Mouse (Mus musculus) MEL (cell line): ENCODE measurements around the gene Vwce.

ENCODE experiments used
- MAZ ChIP-seq: IDR thresholded peaks from 2 replicates; pipeline ENCODE4 v1.6.1; 2012; ENCODE audit warnings: low read depth, mild to moderate bottlenecking, inconsistent platforms, low read length, improper control_type of control experiment
- POLR2A ChIP-seq, 2 experiments: IDR thresholded peaks; 2 replicates each; pipeline ENCODE4 v1.6.1; 2011 to 2012; ENCODE audit warnings: low read length in 2 of 2, mild to moderate bottlenecking in 2 of 2, control low read depth in 1 of 2, improper control_type of control experiment in 1 of 2, low read depth in 1 of 2, moderate library complexity in 1 of 2; ENCODE audit not compliant: control insufficient read depth in 1 of 2, insufficient read depth in 1 of 2, poor library complexity in 1 of 2
- POLR2AphosphoS2 ChIP-seq: IDR thresholded peaks from 2 replicates; pipeline ENCODE4 v1.6.1; 2011; ENCODE audit warnings: low read length, improper control_type of control experiment

GRCm38 (mm10) chr19:10665499-10665898, 31.5 kb downstream of the Vwce start:
- TF ChIP-seq POLR2AphosphoS2 (no peak), MAZ (no peak), POLR2A (IDR thresholded peaks at IDR 0.05; ENCODE audit: control insufficient read depth in 1 of 2, insufficient read depth in 1 of 2, low read depth in 1 of 2, low read length in 2 of 2, poor library complexity in 1 of 2) (no peak)
